Mouse (Mus musculus) C2C12 (cell line): Measurements from ENCODE around the gene Olfr522. TPM values are rescaled to one million over a fixed set of nuclear protein-coding genes. Genes with fewer than 3 reads are reported as not detected.

Experiments used
- H3K27me3 ChIP-seq: one replicate; pipeline ENCODE4 v1.6.1; 2011; ENCODE audit not compliant: control insufficient read depth, insufficient read depth, insufficient read length
- H3K36me3 ChIP-seq: one replicate; pipeline ENCODE4 v1.6.1; 2011; ENCODE audit not compliant: control insufficient read depth, insufficient read depth
- H3K4me3 ChIP-seq: one replicate; pipeline ENCODE4 v1.5.1; 2011; ENCODE audit warnings: mild to moderate bottlenecking, control low read depth; ENCODE audit not compliant: poor library complexity, insufficient read depth, severe bottlenecking
- H3K79me2 ChIP-seq: one replicate; pipeline ENCODE4 v1.6.1; 2011; ENCODE audit not compliant: control insufficient read depth, insufficient read depth
- H3K79me3 ChIP-seq: one replicate; pipeline ENCODE4 v1.6.1; 2011; ENCODE audit warnings: low read depth, control low read depth
- H3ac ChIP-seq: one replicate; pipeline ENCODE3; 2011; ENCODE audit warnings: low read depth; ENCODE audit not compliant: control insufficient read depth, insufficient read length
- CEBPB ChIP-seq: IDR thresholded peaks from one replicate; pipeline ENCODE4 v1.6.1; 2011; ENCODE audit warnings: low read depth, mild to moderate bottlenecking, control low read depth, moderate library complexity
- CTCF ChIP-seq: IDR thresholded peaks from one replicate; pipeline ENCODE4 v1.5.1; 2011; ENCODE audit not compliant: control insufficient read depth, insufficient read depth, insufficient read length
- FOSL1 ChIP-seq: IDR thresholded peaks from one replicate; pipeline ENCODE4 v1.8.0; 2011; ENCODE audit warnings: mild to moderate bottlenecking, low read length; ENCODE audit not compliant: poor library complexity, insufficient read depth, severe bottlenecking
- MAX ChIP-seq: IDR thresholded peaks from one replicate; pipeline ENCODE4 v1.6.1; 2011; ENCODE audit warnings: mild to moderate bottlenecking, control low read depth
- MYOD1 ChIP-seq: IDR thresholded peaks from one replicate; pipeline ENCODE4 v1.6.1; 2011; ENCODE audit warnings: low read depth; ENCODE audit not compliant: control insufficient read depth, insufficient read length
- MYOG ChIP-seq: IDR thresholded peaks from one replicate; pipeline ENCODE4 v1.6.1; 2011; ENCODE audit not compliant: control insufficient read depth, insufficient read length; ENCODE audit errors: extremely low read depth
- USF1 ChIP-seq: IDR thresholded peaks from one replicate; pipeline ENCODE4 v1.6.1; 2011; ENCODE audit warnings: low read depth, mild to moderate bottlenecking, control low read depth, moderate library complexity
- polyA plus RNA-seq: library from polyadenylated mRNA; unstranded; fragments of >200 nt; fragmentation: generic; extraction: Trizol; gene quantifications from one replicate; pipeline ENCODE4 v1.2.1, GENCODE M21; 2012; ENCODE audit warnings: missing spikeins

Olfr522 gene
- polyA plus RNA-seq, 1 experiment: not detected

- Histone ChIP-seq H3K79me3 (no peaks in the 10 kb centered on the region), H3K36me3 (no peaks in the 10 kb centered on the region), H3K79me2 (no peaks in the 10 kb centered on the region), H3K4me3 (no peak overlapping the region), H3K27me3 (peaks cover 3% of the 10 kb centered on the region), H3ac (no peak overlapping the region)
- TF ChIP-seq FOSL1 (no peak), MAX (no peak), MYOG (no peak), CTCF (no peak), CEBPB (no peak), MYOD1 (no peak), USF1 (no peak)
Observed at GRCm38 (mm10) chr7:140188391-140189328, 24.1 kb upstream of the Olfr522 start.

GRCm38 (mm10) chr7:140187721-140188390 is 23.3 kb upstream of the Olfr522 start:
- Histone ChIP-seq H3K79me2 (no peaks in the 10 kb centered on the region), H3K4me3 (no peak overlapping the region), H3K79me3 (no peaks in the 10 kb centered on the region), H3K36me3 (no peaks in the 10 kb centered on the region), H3ac (no peak overlapping the region), H3K27me3 (peaks cover 4% of the 10 kb centered on the region)
- TF ChIP-seq MAX: no peak
- no peak for TF ChIP-seq MYOD1
- no peak for TF ChIP-seq CTCF
- no peak for TF ChIP-seq FOSL1
- TF ChIP-seq MYOG: no peak
- no peak for TF ChIP-seq USF1
- no peak for TF ChIP-seq CEBPB

DNA sequence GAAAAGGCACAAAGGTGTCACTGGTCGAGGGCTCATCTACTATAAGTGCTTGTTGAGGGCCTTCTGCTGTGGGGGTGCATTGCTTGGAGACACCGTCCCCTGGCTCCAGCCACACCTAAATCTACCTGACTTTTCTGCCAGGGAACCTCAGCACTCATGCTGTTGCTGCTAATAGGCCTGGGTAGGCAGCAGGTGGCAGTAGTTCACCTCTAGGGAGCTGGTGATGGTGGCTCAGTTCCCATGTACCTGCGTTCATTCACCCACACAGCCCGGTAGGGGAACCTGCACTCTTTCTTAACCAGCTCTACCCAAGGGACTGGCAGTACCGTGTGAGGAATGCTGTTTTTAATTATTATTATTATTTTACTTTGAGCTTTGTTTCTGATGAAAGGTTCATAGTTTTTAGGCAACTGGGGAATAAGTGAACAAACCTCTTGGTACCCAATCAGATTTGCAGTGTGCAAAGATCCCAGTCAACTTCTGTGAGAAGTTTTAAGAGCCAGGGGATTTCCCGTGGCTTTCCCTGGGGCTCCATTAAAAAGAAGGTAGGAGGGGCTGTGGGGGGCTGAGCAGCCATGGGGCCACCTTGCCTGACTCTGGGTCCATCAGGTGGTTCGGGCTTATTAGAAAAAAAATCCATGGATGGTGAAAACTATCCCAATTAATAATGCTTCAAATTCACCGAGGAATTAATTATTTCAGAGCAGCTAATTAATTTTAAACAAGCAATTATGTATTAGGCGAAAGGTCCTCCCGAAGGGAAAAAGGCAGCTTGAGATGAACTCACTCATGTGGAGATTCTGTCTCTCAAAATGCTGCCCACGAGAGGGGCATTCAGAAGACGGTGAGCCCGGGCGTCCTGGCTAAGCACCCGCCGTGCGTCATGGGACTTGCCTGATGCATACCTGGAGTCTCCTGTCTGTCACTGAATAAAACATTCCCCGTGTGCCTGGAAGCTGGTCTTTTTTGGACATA is 22.4 kb upstream of the Olfr522 start:
- Histone ChIP-seq H3ac (no peak overlapping the region), H3K79me2 (no peaks in the 10 kb centered on the region), H3K4me3 (no peak overlapping the region), H3K27me3 (peaks cover 4% of the 10 kb centered on the region), H3K79me3 (no peaks in the 10 kb centered on the region), H3K36me3 (no peaks in the 10 kb centered on the region)
- TF ChIP-seq CEBPB (no peak), MYOD1 (no peak), FOSL1 (no peak), MAX (no peak), CTCF (peak; percentile 44)

DNA sequence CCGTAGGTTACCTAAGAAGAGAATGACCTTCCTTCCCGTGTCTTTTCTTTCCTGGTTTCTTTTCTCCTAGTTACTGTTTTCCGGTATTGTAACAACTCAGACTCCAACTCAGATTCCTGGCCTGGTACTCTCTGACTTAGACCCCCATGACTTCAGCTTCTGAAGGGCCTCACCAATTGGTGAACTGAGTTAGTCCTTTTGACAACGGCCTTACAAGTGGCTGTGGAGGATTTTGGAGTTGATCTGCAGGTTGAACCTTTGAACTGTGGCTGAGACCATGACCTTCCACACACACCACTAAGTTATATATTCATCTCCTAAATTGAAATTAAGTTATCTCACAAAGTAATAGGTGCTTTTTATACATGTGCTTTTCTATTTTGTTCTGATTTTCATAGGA is 19.6 kb upstream of the Olfr522 start:
- no peaks in the 10 kb centered on the region for H3K79me2 ChIP-seq
- H3K4me3 ChIP-seq: no peak overlapping the region
- no peak for TF ChIP-seq CTCF
- TF ChIP-seq MYOD1: no peak
- no peak for TF ChIP-seq CEBPB
- TF ChIP-seq MAX: no peak
- TF ChIP-seq MYOG: no peak
- no peak for TF ChIP-seq FOSL1
- no peak for TF ChIP-seq USF1
- no peaks in the 10 kb centered on the region for H3K36me3 ChIP-seq
- H3ac ChIP-seq: no peak overlapping the region
- peaks cover 4% of the 10 kb centered on the region for H3K27me3 ChIP-seq
- H3K79me3 ChIP-seq: no peaks in the 10 kb centered on the region

GRCm38 (mm10) chr7:140180692-140181091 is 16.1 kb upstream of the Olfr522 start:
- Histone ChIP-seq H3K36me3 (no peaks in the 10 kb centered on the region), H3K4me3 (no peak overlapping the region), H3K27me3 (peaks cover 10% of the 10 kb centered on the region), H3ac (no peak overlapping the region), H3K79me2 (no peaks in the 10 kb centered on the region), H3K79me3 (no peaks in the 10 kb centered on the region)
- TF ChIP-seq USF1 (no peak), MYOG (no peak), CEBPB (no peak), MAX (no peak), MYOD1 (no peak), FOSL1 (no peak), CTCF (no peak)
